Mouse (Mus musculus) heart, embryonic 15.5 days (tissue): ENCODE data around the gene Zfand2a. TPM values are rescaled to one million over a fixed set of nuclear protein-coding genes. Genes with fewer than 3 reads are reported as not detected.

Source experiments
- ATAC-seq: fragments of 200-750 bp; cut with Nextera tagmentation; replicated peaks from 2 replicates; pipeline ENCODE4 v1.8.0; 2017; ENCODE audit warnings: low read depth, moderate TSS enrichment; ENCODE audit not compliant: insufficient number of reproducible peaks, insufficient read depth, low FRiP score
- H3K27ac ChIP-seq: fragments of 300-500 bp; sonication (generic); 2 replicates; pipeline ENCODE4 v1.5.1; 2015; ENCODE audit warnings: mild to moderate bottlenecking, inconsistent platforms
- H3K27me3 ChIP-seq: fragments of 300-500 bp; sonication (generic); 2 replicates; pipeline ENCODE4 v1.6.1; 2015; ENCODE audit warnings: inconsistent platforms
- H3K36me3 ChIP-seq: fragments of 300-500 bp; sonication (generic); 2 replicates; pipeline ENCODE4 v1.6.1; 2015; ENCODE audit warnings: mild to moderate bottlenecking, inconsistent platforms
- H3K4me1 ChIP-seq: fragments of 300-500 bp; sonication (generic); replicated peaks from 2 replicates; pipeline ENCODE4 v1.6.1; 2015; ENCODE audit warnings: inconsistent platforms
- H3K4me2 ChIP-seq: fragments of 300-500 bp; sonication (generic); 2 replicates; pipeline ENCODE4 v1.6.1; 2015; ENCODE audit warnings: inconsistent platforms, mild to moderate bottlenecking, moderate library complexity
- H3K4me3 ChIP-seq: fragments of 300-500 bp; sonication (generic); 2 replicates; pipeline ENCODE4 v1.5.1; 2015; ENCODE audit warnings: mild to moderate bottlenecking, inconsistent platforms
- H3K9ac ChIP-seq: fragments of 300-500 bp; sonication (generic); 2 replicates; pipeline ENCODE4 v1.6.1; 2015; ENCODE audit warnings: mild to moderate bottlenecking, inconsistent platforms
- H3K9me3 ChIP-seq: fragments of 300-500 bp; sonication (generic); replicated peaks from 2 replicates; pipeline ENCODE4 v1.6.1; 2016; ENCODE audit warnings: inconsistent platforms
- WGBS: fragments of 180-500 bp; shearing (Covaris S2); methylation state at CpG from one replicate; pipeline ENCODE4 v1.1.7; 2015; ENCODE audit warnings: mixed read lengths; 5-methylcytosine and 5-hydroxymethylcytosine counted together
- polyA plus RNA-seq: library from polyadenylated mRNA; unstranded; fragments of >200 nt; fragmentation: Nextera tagmentation; extraction: Ambion mirVana; gene quantifications from 2 replicates; pipeline ENCODE4 v1.2.1, GENCODE M21; 2015

The Zfand2a gene
- polyA plus RNA-seq, 1 experiment from 2014 or later, result 7.2 TPM

GRCm38 (mm10) chr5:139441726-139442018 is 42.7 kb downstream of the Zfand2a start:
- Histone ChIP-seq H3K9ac (no peak overlapping the region), H3K27me3 (no peaks in the 10 kb centered on the region), H3K4me3 (no peak overlapping the region), H3K4me1 (peaks cover 3% of the 10 kb centered on the region; the same call in 1 of the 2 replicates), H3K36me3 (no peaks in the 10 kb centered on the region), H3K9me3 (no peaks in the 10 kb centered on the region), H3K4me2 (no peak overlapping the region), H3K27ac (no peak overlapping the region)
- ATAC-seq, result no peak
- WGBS, result 89% methylated on average over 2 of the region's 2 CpGs

GRCm38 (mm10) chr5:139440926-139441725 is 43.2 kb downstream of the Zfand2a start:
- Histone ChIP-seq H3K36me3 (no peaks in the 10 kb centered on the region), H3K27me3 (no peaks in the 10 kb centered on the region), H3K4me1 (peaks cover 3% of the 10 kb centered on the region; the same call in 1 of the 2 replicates), H3K4me3 (no peak overlapping the region), H3K9ac (no peak overlapping the region), H3K9me3 (no peaks in the 10 kb centered on the region), H3K27ac (no peak overlapping the region; the same call in 1 of the 2 replicates), H3K4me2 (no peak overlapping the region)
- 86% methylated on average over 11 of the region's 11 CpGs for WGBS
- no peak for ATAC-seq

GRCm38 (mm10) chr5:139440451-139440850 is 43.9 kb downstream of the Zfand2a start:
- H3K27ac ChIP-seq, result no peak overlapping the region; the same call in 1 of the 2 replicates
- H3K27me3 ChIP-seq, result no peaks in the 10 kb centered on the region
- no peaks in the 10 kb centered on the region for H3K9me3 ChIP-seq
- no peak overlapping the region for H3K4me3 ChIP-seq
- peaks cover 3% of the 10 kb centered on the region; the same call in 1 of the 2 replicates for H3K4me1 ChIP-seq
- H3K9ac ChIP-seq, result no peak overlapping the region
- H3K36me3 ChIP-seq, result no peaks in the 10 kb centered on the region
- H3K4me2 ChIP-seq, result no peak overlapping the region
- no peak for ATAC-seq
- WGBS, result 63% methylated on average over 5 of the region's 5 CpGs

GRCm38 (mm10) chr5:139438440-139438839 is 45.9 kb downstream of the Zfand2a start:
- Histone ChIP-seq H3K4me2 (no peak overlapping the region), H3K4me3 (no peak overlapping the region), H3K9ac (no peak overlapping the region), H3K9me3 (no peaks in the 10 kb centered on the region), H3K27ac (no peak overlapping the region), H3K4me1 (peaks cover 3% of the 10 kb centered on the region; the same call in 1 of the 2 replicates), H3K27me3 (no peaks in the 10 kb centered on the region), H3K36me3 (no peaks in the 10 kb centered on the region)
- 84% methylated on average over 12 of the region's 12 CpGs for WGBS
- no peak for ATAC-seq

- WGBS, result 92% methylated on average over 4 of the region's 4 CpGs
- Histone ChIP-seq H3K27ac (no peak overlapping the region), H3K9me3 (no peaks in the 10 kb centered on the region), H3K4me2 (no peak overlapping the region), H3K4me1 (peaks cover 3% of the 10 kb centered on the region; the same call in 1 of the 2 replicates), H3K27me3 (no peaks in the 10 kb centered on the region), H3K9ac (no peak overlapping the region), H3K36me3 (no peaks in the 10 kb centered on the region), H3K4me3 (no peak overlapping the region)
- no peak for ATAC-seq
Observed at GRCm38 (mm10) chr5:139437769-139438168, 46.6 kb downstream of the Zfand2a start.

GRCm38 (mm10) chr5:139434940-139435339 is 49.4 kb downstream of the Zfand2a start:
- no peak for ATAC-seq
- no peaks in the 10 kb centered on the region for H3K9me3 ChIP-seq
- no peak overlapping the region for H3K27ac ChIP-seq
- no peak overlapping the region for H3K4me2 ChIP-seq
- no peak overlapping the region for H3K9ac ChIP-seq
- H3K27me3 ChIP-seq, result 0 out of 2 replicates have a peak, but pooled peaks cover 2% of the 10 kb centered on the region
- WGBS, result 67% methylated on average over 8 of the region's 8 CpGs
- H3K36me3 ChIP-seq, result no peaks in the 10 kb centered on the region
- peaks cover 5% of the 10 kb centered on the region for H3K4me1 ChIP-seq
- no peak overlapping the region for H3K4me3 ChIP-seq

GRCm38 (mm10) chr5:139433842-139434568 is 50.3 kb downstream of the Zfand2a start:
- Histone ChIP-seq H3K9ac (no peak overlapping the region), H3K4me3 (no peak overlapping the region), H3K27ac (no peak overlapping the region), H3K4me2 (no peak overlapping the region), H3K9me3 (no peaks in the 10 kb centered on the region), H3K27me3 (0 out of 2 replicates have a peak, but pooled peaks cover 7% of the 10 kb centered on the region), H3K36me3 (no peaks in the 10 kb centered on the region), H3K4me1 (peaks cover 14% of the 10 kb centered on the region)
- no peak for ATAC-seq
- 67% methylated on average over 9 of the region's 9 CpGs for WGBS

- Histone ChIP-seq H3K27ac (no peak overlapping the region), H3K4me3 (no peak overlapping the region), H3K27me3 (peaks cover 7% of the 10 kb centered on the region; the same call in 1 of the 2 replicates), H3K9ac (no peak overlapping the region), H3K4me1 (peaks cover 23% of the 10 kb centered on the region), H3K4me2 (no peak overlapping the region), H3K9me3 (no peaks in the 10 kb centered on the region), H3K36me3 (no peaks in the 10 kb centered on the region)
- ATAC-seq, result no peak
- WGBS, result 72% methylated on average over 7 of the region's 7 CpGs
Observed at GRCm38 (mm10) chr5:139432747-139433508, 51.4 kb downstream of the Zfand2a start.

GRCm38 (mm10) chr5:139432333-139432732 is 52.0 kb downstream of the Zfand2a start:
- Histone ChIP-seq H3K27ac (no peak overlapping the region), H3K36me3 (no peaks in the 10 kb centered on the region), H3K9me3 (no peaks in the 10 kb centered on the region), H3K4me1 (peaks cover 25% of the 10 kb centered on the region), H3K4me3 (no peak overlapping the region), H3K9ac (no peak overlapping the region), H3K27me3 (peaks cover 7% of the 10 kb centered on the region; the same call in 1 of the 2 replicates), H3K4me2 (no peak overlapping the region)
- no peak for ATAC-seq
- WGBS, result 83% methylated on average over 6 of the region's 6 CpGs

- Histone ChIP-seq H3K9me3 (no peaks in the 10 kb centered on the region), H3K27ac (no peak overlapping the region), H3K9ac (no peak overlapping the region), H3K27me3 (peaks cover 19% of the 10 kb centered on the region; the same call in 1 of the 2 replicates), H3K4me1 (peaks cover 25% of the 10 kb centered on the region), H3K36me3 (no peaks in the 10 kb centered on the region), H3K4me3 (no peak overlapping the region), H3K4me2 (no peak overlapping the region)
- 36% methylated on average over 12 of the region's 12 CpGs for WGBS
- no peak for ATAC-seq
Observed at GRCm38 (mm10) chr5:139429818-139430341, 54.5 kb downstream of the Zfand2a start.

- H3K9me3 ChIP-seq, result no peaks in the 10 kb centered on the region
- H3K4me1 ChIP-seq, result peaks cover 32% of the 10 kb centered on the region
- no peak overlapping the region for H3K4me2 ChIP-seq
- H3K4me3 ChIP-seq, result no peak overlapping the region
- H3K36me3 ChIP-seq, result no peaks in the 10 kb centered on the region
- no peak overlapping the region for H3K9ac ChIP-seq
- no peak overlapping the region for H3K27ac ChIP-seq
- ATAC-seq, result peak; percentile 66; the same call in 1 of the 2 replicates
- 49% methylated on average over 9 of the region's 9 CpGs for WGBS
- H3K27me3 ChIP-seq, result peaks cover 24% of the 10 kb centered on the region; the same call in 1 of the 2 replicates
Observed at GRCm38 (mm10) chr5:139427989-139428388, 56.4 kb downstream of the Zfand2a start.
